Mouse (Mus musculus) thymus, adult 2 months (tissue): ENCODE data around the gene Ccser2. TPM values are rescaled to one million over a fixed set of nuclear protein-coding genes. Genes with fewer than 3 reads are reported as not detected.

Experiments
- DNase-seq: peaks from one replicate; pipeline ENCODE4 v3.0.0; 2021
- H3K27ac ChIP-seq: fragments of 200-500 bp; 2 replicates; pipeline ENCODE4 v1.5.1; 2012; ENCODE audit warnings: low read length, control low read depth; ENCODE audit not compliant: control insufficient read depth, insufficient read depth
- H3K27me3 ChIP-seq: fragments of 200-500 bp; 2 replicates; pipeline ENCODE4 v1.6.1; 2012; ENCODE audit warnings: mild to moderate bottlenecking, low read length, moderate library complexity, mixed read lengths; ENCODE audit not compliant: control insufficient read depth, insufficient read depth
- H3K36me3 ChIP-seq: fragments of 200-500 bp; 2 replicates; pipeline ENCODE4 v1.6.1; 2012; ENCODE audit warnings: mild to moderate bottlenecking, low read length, moderate library complexity; ENCODE audit not compliant: control insufficient read depth, insufficient read depth
- H3K4me1 ChIP-seq: fragments of 200-500 bp; replicated peaks from 2 replicates; pipeline ENCODE4 v1.6.1; 2012; ENCODE audit warnings: low read length; ENCODE audit not compliant: control insufficient read depth, insufficient read depth
- H3K4me3 ChIP-seq: fragments of 200-500 bp; 2 replicates; pipeline ENCODE4 v1.5.1; 2012; ENCODE audit warnings: mild to moderate bottlenecking, low read length, control low read depth, moderate library complexity; ENCODE audit not compliant: control insufficient read depth, insufficient read depth
- CTCF ChIP-seq: fragments of 200-500 bp; IDR thresholded peaks from 2 replicates; pipeline ENCODE4 v1.5.1; 2012; ENCODE audit warnings: mild to moderate bottlenecking, control low read depth, low read length, moderate library complexity, borderline replicate concordance; ENCODE audit not compliant: control insufficient read depth, poor library complexity, insufficient read depth; ENCODE audit errors: extremely low read depth
- POLR2A ChIP-seq: fragments of 200-500 bp; IDR thresholded peaks from 2 replicates; pipeline ENCODE4 v1.6.1; 2012; ENCODE audit warnings: mild to moderate bottlenecking, low read length, control low read depth, moderate library complexity; ENCODE audit not compliant: control insufficient read depth, poor library complexity, insufficient read depth; ENCODE audit errors: extremely low read depth
- WGBS: fragments of 180-500 bp; shearing (Covaris S2); methylation state at CpG from one replicate; pipeline ENCODE4 v1.1.7; 2018; 5-methylcytosine and 5-hydroxymethylcytosine counted together
- polyA plus RNA-seq: library from polyadenylated mRNA; depleted of rRNA; stranded (reverse); fragments of >200 nt; gene quantifications from 2 replicates; pipeline ENCODE4 v1.2.3, GENCODE M21; 2012

Gene Ccser2
- polyA plus RNA-seq, 1 experiment = 18.1 TPM

GRCm38 (mm10) chr14:36890130-36890529 lies 78.4 kb downstream of the Ccser2 start:
- 88% methylated on average over 7 of the region's 7 CpGs for WGBS
- H3K36me3 ChIP-seq = no peaks in the 10 kb centered on the region; the same call in 1 of the 2 replicates
- no peak overlapping the region for H3K4me3 ChIP-seq
- DNase-seq = no peak
- H3K27me3 ChIP-seq = no peaks in the 10 kb centered on the region
- TF ChIP-seq CTCF (no peak), POLR2A (no peak)
- H3K27ac ChIP-seq = no peak overlapping the region
- H3K4me1 ChIP-seq = no peaks in the 10 kb centered on the region

- no peak for DNase-seq
- H3K27ac ChIP-seq = no peak overlapping the region
- 95% methylated on average over 5 of the region's 5 CpGs for WGBS
- no peaks in the 10 kb centered on the region for H3K36me3 ChIP-seq
- no peaks in the 10 kb centered on the region for H3K4me1 ChIP-seq
- H3K27me3 ChIP-seq = no peaks in the 10 kb centered on the region
- H3K4me3 ChIP-seq = no peak overlapping the region
- TF ChIP-seq CTCF (no peak), POLR2A (no peak)
These were observed 82.9 kb downstream of the Ccser2 start for GRCm38 (mm10) chr14:36885680-36886079.

- 91% methylated on average over 1 of the region's 1 CpGs for WGBS
- Histone ChIP-seq H3K27me3 (no peaks in the 10 kb centered on the region), H3K4me1 (no peaks in the 10 kb centered on the region), H3K36me3 (no peaks in the 10 kb centered on the region), H3K27ac (no peak overlapping the region), H3K4me3 (no peak overlapping the region)
- DNase-seq = no peak
- TF ChIP-seq CTCF = no peak
- no peak for TF ChIP-seq POLR2A
These were observed 83.5 kb downstream of the Ccser2 start for GRCm38 (mm10) chr14:36885117-36885516.

- peaks cover 7% of the 10 kb centered on the region for H3K36me3 ChIP-seq
- no peaks in the 10 kb centered on the region for H3K4me1 ChIP-seq
- no peak for TF ChIP-seq CTCF
- no peak for TF ChIP-seq POLR2A
- 91% methylated on average over 3 of the region's 3 CpGs for WGBS
- DNase-seq = no peak
- no peak overlapping the region for H3K4me3 ChIP-seq
- no peaks in the 10 kb centered on the region for H3K27me3 ChIP-seq
- H3K27ac ChIP-seq = no peak overlapping the region
These were observed 85.0 kb downstream of the Ccser2 start for GRCm38 (mm10) chr14:36883576-36883975.

- H3K27me3 ChIP-seq = no peaks in the 10 kb centered on the region
- H3K27ac ChIP-seq = no peak overlapping the region
- H3K4me3 ChIP-seq = no peak overlapping the region
- DNase-seq = no peak
- no peaks in the 10 kb centered on the region for H3K4me1 ChIP-seq
- WGBS = 93% methylated on average over 6 of the region's 6 CpGs
- no peak for TF ChIP-seq CTCF
- no peaks in the 10 kb centered on the region for H3K36me3 ChIP-seq
These were observed 98.3 kb downstream of the Ccser2 start for GRCm38 (mm10) chr14:36870257-36870656.

GRCm38 (mm10) chr14:36868769-36869362 lies 99.7 kb downstream of the Ccser2 start:
- DNase-seq = no peak
- no peak for TF ChIP-seq CTCF
- H3K4me1 ChIP-seq = peaks cover 1% of the 10 kb centered on the region; the same call in 1 of the 2 replicates
- WGBS = 22% methylated on average over 14 of the region's 14 CpGs
- no peaks in the 10 kb centered on the region for H3K27me3 ChIP-seq
- no peak overlapping the region for H3K27ac ChIP-seq
- H3K4me3 ChIP-seq = no peak overlapping the region
- H3K36me3 ChIP-seq = no peaks in the 10 kb centered on the region
